Mouse (Mus musculus) right cerebral cortex, postnatal 14 days (tissue): ENCODE measurements around the gene Socs2.

ENCODE experiments used
- DNase-seq: peaks from one replicate; pipeline ENCODE4 v3.0.0; 2022

Gene Socs2

DNA sequence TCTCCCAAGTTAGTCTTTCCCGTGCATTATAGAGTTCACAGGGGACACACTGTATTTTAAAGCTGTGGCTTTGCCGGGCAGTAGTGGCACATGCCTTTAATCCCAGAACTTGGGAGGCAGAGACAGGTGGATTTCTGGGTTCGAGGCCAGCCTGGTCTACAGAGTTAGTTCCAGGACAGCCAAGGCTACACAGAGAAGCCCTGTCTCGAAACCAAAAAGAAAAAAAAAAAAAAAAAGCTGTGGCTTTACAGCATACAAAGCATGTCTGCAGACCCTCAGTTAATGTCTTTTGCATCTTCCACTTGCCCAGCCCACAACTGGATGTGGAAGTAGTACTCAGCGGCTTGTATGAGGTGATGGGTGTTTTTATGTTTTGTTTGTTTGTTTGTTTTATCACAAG is 79.4 kb downstream of the Socs2 start:
- DNase-seq: no peak

DNA sequence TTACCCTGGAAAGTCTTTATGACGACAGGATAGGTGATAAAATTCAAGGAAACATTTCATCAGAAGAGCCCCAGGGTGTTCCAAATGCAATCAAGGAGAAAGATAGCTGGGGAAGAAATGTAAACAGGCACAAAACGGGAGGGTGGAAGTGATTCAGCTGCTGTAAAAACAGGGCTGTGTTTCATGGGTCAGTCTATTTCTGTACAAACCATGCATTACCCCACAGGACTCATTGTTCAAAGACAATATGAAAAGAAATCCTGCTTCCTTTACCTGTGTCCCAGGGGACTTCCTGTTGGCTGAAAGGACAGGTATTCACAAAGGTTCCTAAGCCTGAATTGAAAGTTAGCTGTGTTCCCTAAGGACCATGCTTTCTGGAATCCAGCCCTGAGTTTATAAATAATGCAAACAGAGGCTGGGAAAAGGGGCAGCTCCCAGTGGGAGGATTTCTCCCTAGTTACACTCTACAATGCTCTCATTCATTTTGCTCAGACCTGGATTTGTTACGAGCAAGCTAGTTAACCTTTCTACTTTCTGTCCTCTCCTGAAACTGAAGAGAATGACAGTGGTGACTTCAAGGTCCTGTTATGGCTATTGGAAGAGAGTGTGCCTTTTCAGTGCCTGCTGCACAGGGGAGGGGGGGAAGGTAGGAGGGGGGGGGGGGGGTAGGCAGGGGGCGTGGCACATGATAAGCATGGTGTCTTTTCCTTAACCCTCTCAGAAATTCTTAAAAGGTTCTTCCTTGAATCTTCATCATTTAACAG is 80.0 kb downstream of the Socs2 start:
- DNase-seq: no peak
